Mouse (Mus musculus): ENCODE data around the gene Cadps.

Cadps gene

GRCm38 (mm10) chr14:12391167-12391566 is 431.7 kb downstream of the Cadps start:
- DNase-seq (ENCODE audit: low spot score) = peak; percentile 21

- DNase-seq (ENCODE audit: low spot score) = peak; percentile 77
Observed at GRCm38 (mm10) chr14:12388806-12389436, 434.0 kb downstream of the Cadps start.

- DNase-seq (ENCODE audit: low spot score) = peak; percentile 73
Observed at GRCm38 (mm10) chr14:12388192-12388795, 434.6 kb downstream of the Cadps start.

DNA sequence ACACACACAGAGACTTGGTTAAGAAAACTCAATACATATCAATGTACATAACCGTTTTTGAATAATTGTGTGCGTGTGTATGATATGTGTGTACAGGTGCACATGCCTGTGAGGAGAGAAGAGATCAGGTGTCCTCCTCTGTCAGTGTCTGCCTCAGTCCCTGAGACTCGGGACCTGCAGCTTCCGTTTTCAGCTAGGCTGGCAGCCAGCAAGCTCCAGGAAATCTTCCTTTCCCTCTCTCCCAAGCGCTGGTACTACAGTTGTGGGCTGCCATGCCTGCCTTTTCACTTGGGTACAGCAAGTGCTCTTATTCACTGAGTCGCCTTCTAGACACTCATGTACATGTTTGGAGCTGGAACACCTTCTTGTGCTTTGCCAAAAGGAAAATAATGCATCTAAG is 435.7 kb downstream of the Cadps start:
- no peak for DNase-seq (ENCODE audit: low spot score)

DNA sequence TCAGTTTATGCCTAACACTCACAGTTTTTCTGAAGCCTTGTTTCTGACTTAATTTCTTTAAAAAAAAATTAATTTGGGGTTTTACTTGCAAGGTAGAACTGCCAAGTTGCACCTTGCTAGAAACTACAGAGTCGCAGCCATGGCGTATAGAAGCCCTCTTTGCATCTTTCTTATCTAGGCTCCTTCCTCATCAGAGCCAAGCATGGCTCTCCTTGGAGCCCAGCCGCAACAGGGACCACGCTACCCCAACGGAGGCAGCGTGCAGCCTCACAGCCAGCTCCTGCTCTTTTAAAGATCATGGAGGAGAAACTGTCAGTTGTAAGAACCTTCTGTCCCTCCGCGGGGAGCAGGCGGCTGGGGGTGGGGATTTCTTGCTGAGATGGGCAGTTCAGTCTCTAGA is 445.0 kb downstream of the Cadps start:
- DNase-seq (ENCODE audit: low spot score) = no peak

- no peak for DNase-seq (ENCODE audit: low spot score)
Observed at GRCm38 (mm10) chr14:12377289-12377688, 445.6 kb downstream of the Cadps start.

DNA sequence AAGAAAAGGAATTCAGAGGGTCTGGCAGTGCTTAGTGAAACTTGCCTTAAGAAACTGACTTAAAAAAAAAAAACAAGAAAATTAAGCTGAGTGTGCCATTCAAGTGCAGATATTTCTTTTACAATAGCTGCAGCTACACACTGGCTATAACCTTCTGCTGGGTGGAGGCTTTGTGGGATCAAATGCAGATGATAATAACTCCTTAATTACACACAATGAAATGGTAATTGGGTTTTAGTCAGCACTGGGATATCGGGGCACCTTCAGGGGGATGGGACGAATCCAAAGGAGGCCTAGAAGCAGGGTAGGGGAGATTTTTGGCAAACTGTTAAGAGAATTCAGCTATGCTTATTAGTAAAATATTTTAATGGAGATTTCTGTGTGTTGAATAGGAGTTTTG is 447.4 kb downstream of the Cadps start:
- DNase-seq (ENCODE audit: low spot score) = no peak

DNA sequence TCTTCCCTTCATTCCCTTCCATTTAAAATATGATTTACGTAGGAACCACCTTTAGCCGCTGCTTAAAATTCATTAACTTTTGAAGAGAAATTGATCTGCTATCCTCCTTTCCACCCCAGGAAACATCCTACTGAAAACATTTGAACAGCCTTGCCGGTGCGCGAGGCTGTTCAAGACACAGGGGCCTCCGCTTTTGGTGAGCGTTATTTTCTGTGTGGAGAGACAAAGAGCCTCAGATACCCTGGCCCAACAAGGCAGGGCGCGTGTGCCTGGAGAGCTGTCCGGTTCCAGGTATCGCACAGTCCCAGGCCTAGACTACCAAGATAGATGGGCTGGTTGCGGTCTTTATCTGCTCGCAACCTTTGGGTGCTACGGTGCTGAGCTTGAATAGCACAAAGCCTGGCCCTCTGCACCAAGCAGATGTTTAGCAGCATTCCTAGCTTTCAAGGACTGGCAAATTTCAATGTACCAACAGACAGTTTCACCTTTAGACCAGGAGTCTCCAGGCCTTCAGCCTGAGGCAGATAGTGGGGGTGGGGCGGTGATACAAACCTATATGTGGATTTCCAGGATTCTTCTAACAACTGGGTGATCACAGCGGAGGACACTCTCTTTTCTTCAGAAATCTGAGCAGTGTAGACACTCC is 472.5 kb downstream of the Cadps start:
- DNase-seq (ENCODE audit: low spot score) = peak; percentile 25

- DNase-seq (ENCODE audit: low spot score) = peak; percentile 38
Observed at GRCm38 (mm10) chr14:12349334-12350090, 473.4 kb downstream of the Cadps start.

- no peak for DNase-seq (ENCODE audit: low spot score)
Observed at GRCm38 (mm10) chr14:12348089-12348488, 474.8 kb downstream of the Cadps start, which contains the start of gene Fezf2. Fezf2 (minus strand) TSS chr14:12348189.

- DNase-seq (ENCODE audit: low spot score) = peak; percentile 51
Observed at GRCm38 (mm10) chr14:12346865-12347600, 475.8 kb downstream of the Cadps start.

- peak; percentile 45 for DNase-seq (ENCODE audit: low spot score)
Observed at GRCm38 (mm10) chr14:12346011-12346864, 476.6 kb downstream of the Cadps start.

- DNase-seq (ENCODE audit: low spot score) = peak; percentile 48
Observed at GRCm38 (mm10) chr14:12345241-12345921, 477.5 kb downstream of the Cadps start.

DNA sequence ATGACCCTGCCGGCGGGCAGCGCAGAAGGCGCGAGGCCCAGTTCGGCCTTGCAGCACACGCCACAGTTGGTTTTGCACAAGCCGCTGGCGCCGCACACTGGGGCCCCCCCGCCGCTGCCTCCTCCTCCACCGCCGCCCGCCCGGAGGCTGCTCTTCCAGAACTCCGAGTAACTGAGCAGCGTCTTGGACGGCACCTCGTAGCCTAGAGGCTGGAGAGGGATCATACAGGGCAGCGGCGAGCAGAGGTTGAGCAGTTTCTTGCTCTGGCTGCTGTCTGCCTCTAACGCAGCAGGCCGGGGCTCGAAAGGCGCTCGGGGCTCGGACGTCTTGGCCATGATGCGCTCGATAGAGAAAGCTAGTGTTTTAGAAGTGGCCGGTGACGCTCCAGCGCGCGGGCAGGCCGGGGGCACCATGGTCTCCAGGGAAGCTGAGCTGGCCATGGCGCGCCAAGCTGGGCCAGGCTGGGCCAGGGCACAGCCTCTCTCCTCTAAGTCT is 478.1 kb downstream of the Cadps start:
- peak; percentile 53 for DNase-seq (ENCODE audit: low spot score)

GRCm38 (mm10) chr14:12344061-12344745 is 478.7 kb downstream of the Cadps start:
- no peak for DNase-seq (ENCODE audit: low spot score)

- DNase-seq (ENCODE audit: low spot score) = peak; percentile 27
Observed at GRCm38 (mm10) chr14:12343451-12343941, 479.4 kb downstream of the Cadps start.

GRCm38 (mm10) chr14:12342458-12343131 is 480.3 kb downstream of the Cadps start:
- peak; percentile 67 for DNase-seq (ENCODE audit: low spot score)

- peak; percentile 4 for DNase-seq (ENCODE audit: low spot score)
Observed at GRCm38 (mm10) chr14:12341789-12342457, 481.0 kb downstream of the Cadps start.

Data from embryo, embryonic 10 days (tissue).